Mouse (Mus musculus) adrenal gland, adult 2 months (tissue): ENCODE data around the gene Rpa1. TPM values are rescaled to one million over a fixed set of nuclear protein-coding genes. Genes with fewer than 3 reads are reported as not detected.
A peak's percentile ranks its signal among the peaks of the same experiment; 100 is the strongest.
"Not testable (repeated sequence)": the region's sequence is repeated elsewhere in the genome, so short reads cannot be mapped to it uniquely, and the experiment has no call there.

ENCODE experiments used
- DNase-seq: peaks from one replicate; pipeline ENCODE4 v3.0.0; 2021
- polyA plus RNA-seq: library from polyadenylated mRNA; depleted of rRNA; stranded (reverse); fragments of >200 nt; gene quantifications from 2 replicates; pipeline ENCODE4 v1.2.3, GENCODE M21; 2012
- total RNA-seq, 2 experiments: library from RNA; stranded (reverse); gene quantifications; 2 replicates each; pipeline ENCODE4 v1.2.3; 2021

Gene Rpa1
- total and polyA plus RNA-seq, 3 experiments = 16.4 to 54.9 (median 35.6) TPM

DNA sequence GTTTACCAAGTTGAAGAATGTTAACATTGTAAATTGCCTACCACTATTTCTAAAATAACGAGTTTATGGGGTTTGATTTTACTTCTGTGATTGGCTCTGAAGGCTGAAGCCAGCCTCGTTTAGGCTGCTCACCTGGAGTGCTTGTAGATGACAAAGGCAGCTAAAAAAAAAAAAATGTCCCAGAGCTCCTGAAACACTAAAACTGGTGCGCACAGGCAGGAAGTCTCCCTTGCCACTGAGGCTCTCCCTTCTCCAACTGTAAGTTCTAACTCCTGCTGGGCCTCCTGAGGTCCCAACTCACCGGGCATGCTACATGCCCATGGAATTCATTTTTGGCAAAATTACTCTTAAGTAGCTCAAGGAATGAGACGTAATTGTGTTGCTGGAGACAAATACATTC lies 28.9 kb downstream of the Rpa1 start:
- no peak for DNase-seq

DNA sequence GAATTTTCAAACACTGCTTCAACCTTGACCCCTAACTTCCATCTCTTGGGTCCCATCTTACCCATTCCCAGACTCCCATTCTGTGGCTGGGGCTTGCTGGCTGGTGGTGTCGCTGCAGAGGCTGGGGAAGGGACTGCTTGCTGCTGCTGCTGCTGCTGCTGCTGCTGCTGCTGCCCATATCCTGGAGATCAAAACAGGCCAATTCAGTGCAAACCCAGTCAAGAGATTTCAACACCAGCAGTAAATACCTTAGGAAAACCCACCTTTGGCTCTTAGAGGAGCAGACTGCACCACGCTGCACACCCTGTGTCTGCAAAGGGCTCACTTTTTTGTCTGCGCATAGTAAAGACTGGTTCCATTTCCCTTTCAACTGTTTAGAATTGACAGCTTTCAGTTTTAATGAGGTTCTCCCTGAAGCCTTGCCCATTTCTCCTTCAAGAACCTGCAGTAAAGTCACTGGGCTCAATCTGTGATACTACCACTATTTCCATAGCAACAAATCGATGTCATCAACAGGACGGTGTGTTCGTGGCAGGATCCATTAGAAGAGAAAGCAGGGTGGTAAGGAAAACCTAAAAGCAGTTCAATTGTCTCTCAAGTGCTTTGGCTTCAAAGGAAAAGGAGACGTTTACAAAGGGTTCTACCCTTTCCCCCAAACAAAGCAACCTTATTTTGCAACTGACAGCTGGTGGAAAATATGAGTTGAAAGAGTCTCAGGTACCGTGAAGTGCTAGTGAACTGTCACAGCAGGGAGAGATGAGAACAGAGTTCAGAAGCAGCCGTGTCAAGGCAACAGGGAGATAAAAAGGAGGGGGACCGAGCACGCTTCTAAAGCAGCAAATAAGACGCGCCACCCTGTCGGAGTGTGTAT lies 29.5 kb downstream of the Rpa1 start:
- no peak for DNase-seq

DNA sequence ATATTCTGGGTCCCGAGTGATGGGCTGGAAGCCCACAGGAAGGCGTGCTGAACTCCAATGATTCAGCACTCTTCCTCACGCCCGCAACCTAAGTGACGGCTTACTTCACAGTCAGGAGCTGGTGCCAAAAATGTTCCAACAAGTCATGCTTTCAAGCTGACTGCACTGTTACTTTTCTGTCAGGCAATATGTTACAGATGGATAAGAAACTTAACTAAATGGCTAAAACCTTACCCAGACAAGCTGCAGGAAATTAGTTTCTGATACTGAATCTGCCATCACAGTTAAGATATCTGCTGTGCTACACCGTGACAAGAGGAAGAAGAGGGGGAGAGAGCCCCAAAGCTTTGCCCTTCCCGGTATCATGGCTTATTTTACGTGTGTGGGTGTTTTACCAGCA lies 34.3 kb downstream of the Rpa1 start:
- no peak for DNase-seq

DNA sequence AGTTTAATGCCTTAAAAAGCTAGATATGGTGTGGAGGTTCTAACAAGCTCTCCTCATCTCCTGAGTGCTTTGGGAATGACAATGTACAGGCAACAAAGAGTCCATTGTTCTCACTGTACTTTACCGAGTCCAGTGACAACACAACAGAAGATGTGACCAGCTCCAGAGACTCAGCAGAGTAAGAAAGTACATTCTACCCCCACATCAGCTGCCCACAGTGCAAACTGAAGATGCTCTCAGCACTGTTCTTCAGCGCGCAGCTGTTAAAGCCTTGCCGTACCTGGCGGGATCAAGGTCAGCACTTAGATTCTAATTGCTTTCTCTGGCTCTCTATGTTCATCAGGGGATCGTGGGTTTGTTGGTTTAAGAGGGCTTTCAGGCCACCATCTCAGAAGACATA lies 36.4 kb downstream of the Rpa1 start:
- no peak for DNase-seq

DNA sequence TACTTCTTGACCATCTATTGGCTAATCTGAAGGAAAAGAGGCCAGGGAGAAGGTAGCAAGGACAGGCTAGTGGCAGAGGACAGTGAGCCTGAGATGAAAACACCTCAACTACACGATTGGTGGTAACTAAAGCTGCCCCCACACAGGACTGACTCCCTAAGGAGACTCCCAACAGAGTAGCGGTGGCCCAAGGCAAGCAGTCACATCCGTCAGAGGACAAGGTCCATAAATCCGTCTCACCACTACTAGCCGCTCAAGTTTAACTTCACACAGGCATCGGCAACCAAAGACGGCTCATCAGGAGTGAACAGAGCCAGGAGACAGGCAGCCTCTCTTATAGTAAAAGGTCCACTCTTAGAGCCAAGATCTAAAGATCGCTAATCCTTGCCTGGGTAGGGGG lies 37.3 kb downstream of the Rpa1 start:
- DNase-seq = no peak

DNA sequence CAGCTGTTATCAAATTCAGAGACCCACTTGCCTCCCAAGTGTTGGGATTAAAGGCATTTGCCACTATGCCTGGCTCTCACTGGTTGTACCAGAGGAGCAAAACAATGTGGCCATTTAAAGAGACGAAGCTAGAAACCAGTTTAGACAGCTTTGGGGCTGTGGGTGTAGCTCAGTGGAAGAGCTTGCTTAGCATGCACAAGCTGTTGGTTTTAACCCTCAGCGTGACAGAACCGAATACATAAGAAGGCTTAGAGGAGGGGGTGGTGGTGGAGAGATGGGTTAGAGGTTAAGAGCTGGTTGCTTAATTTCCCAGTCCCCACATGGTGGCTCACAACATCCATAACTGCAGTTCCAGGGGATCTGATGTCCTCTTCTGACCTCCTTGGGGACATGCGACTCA lies 39.5 kb downstream of the Rpa1 start:
- DNase-seq = no peak

DNA sequence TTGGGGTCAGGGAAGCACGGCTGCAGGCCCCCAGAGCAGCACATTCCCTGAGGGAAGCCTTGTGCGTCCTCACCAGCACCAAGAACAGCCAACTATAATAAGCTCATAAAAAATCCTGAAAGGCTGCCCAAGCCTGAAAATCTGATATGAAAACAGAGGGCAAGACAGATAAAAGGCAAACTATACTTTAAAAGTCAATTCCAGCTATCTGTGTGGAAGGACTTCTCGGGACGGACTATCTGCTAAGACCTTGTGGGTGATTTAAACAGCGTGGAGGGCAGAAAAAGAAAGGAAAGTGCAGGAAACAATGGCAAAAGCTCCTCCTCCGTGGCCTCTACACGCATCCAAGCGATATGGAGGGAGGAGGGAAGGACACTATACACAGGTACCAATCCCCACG lies 43.3 kb downstream of the Rpa1 start:
- DNase-seq = no peak

DNA sequence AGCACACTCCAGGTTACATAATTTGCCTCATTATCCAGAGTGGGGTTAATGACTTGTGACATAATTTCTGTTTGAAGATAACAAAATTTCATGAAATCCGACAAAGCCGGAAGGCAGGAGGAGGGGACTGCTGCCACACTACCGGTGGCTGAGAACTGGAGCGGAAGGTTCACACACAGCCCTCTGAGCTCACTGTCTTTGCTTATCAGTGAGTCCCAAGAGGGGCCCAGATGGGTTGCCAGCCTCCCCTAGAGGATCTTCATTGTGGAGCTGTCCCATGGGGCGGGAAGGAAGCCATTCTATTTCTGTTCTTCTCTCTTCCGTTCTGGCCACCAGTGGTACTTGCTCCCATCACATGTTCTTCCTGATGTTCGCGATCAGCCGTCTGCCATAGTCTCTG lies 47.2 kb downstream of the Rpa1 start:
- no peak for DNase-seq

DNA sequence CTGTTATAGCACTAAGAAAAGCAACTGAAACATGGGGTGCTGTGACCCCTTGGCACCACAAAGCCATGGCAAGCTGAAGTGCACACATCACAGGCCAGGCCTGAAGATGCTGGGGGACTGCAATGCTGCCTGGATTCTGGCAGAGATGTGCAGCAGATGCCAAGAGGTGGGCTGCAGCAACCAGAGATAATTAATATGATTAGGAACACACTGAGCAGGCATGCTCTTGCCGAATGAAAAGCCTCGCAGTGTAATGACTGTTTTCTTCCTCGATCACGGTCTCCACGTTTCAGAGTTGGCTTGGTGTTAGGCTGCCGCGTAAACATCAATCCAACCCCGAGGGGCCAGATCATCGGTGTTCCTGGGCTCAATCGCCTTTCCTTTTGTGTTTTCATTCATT lies 48.3 kb downstream of the Rpa1 start:
- DNase-seq = no peak

DNA sequence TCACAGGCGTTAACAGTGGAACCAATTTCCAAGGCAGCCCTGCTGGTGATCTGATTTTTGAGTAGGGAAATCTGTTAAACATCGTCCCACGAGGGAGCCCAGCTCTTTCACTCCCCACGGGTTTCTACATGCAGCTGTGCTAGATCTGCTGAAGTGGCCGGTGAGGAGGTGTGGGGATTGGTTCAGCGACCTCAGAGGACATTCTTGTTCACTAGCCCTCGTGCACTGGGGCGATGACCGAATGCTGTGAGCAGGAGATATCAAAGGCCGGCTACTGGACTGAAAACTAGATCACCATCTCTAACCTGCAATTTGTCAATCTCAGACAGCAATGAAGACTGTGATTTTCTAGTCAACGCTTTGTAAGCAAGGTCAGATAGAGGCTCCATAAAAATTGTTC lies 49.6 kb downstream of the Rpa1 start:
- DNase-seq = no peak

DNA sequence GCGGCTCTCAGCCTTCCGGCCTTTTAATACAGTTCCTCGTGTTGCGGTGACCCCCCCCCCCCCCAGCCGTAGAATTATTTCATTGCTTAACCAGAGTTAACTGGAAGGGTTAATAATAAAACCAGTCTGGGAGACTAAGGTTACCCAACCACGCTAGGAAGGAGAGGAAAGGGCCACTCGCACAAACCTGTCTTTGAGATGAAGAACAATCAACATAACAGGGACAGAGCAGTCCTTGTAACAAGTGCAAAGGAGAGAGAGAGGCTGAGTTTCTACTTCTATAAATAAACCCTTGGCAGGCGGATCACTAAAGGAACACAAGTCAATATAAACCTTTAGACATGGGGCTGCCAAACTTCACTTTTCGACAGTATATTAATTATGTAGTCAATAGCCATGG lies 50.5 kb downstream of the Rpa1 start:
- DNase-seq = no peak

DNA sequence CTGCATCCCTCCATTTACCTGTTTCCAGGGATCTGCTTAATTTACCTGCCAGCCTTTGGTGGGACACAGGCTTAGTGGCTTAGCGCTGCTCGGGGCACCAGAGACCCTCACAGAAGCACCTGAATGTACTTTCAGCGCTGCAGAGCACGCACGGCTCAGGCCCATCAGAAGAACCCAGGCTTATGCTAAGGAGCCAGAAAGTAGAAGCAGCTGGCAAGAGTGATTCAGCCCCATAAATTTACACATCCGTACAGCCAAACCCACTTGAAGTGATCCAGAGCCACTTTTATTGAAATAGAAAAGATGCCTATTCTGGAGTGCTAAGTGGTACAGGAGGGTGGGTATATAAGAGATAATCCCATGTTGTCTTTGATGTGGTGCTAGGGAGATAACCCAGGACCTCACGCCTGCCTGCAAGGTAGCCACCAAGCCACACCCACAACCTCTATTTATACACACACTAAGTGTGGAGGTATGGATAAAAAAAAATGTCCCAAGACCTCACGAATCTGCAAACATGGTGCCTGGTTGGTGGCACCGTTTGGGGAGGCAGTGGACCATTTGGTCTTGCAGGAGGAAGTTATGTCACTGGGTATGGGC lies 51.6 kb downstream of the Rpa1 start:
- no peak for DNase-seq

DNA sequence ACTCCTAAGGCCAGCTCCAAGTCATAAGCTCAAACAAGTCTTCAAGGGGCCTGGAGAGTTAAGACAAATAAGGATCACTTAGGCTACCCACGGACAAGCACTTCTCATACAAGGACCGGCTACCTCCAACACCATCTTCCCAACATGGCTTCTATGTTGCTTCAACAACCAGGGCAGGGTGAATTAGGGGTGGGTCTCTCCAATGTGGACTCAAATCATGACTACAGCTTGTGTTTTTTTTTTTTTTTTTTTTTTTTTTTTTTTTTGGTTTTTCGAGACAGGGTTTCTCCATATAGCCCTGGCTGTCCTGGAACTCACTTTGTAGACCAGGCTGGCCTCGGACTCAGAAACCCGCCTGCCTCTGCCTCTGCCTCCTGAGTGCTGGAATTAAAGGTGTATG lies 52.6 kb downstream of the Rpa1 start:
- DNase-seq = not testable (repeated sequence)

DNA sequence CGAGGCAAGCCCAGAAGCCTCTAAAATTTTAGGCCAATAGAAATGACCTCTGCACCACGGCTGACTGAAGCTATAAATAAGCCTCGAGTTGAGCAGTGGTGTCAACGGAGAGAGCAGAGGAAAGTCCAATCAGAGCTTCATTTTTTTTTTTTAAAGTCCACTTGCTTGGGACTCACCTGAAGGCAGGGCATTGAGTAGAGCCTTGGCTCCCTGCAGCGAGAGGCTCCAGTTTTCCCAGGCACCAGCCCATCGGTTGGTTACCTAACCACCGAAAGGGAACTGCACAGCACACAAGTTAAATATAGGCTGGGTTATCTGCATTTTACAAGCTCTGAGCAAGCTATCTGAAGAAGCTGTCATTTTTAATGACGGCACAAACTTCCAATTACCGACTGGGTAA lies 53.3 kb downstream of the Rpa1 start:
- no peak for DNase-seq

DNA sequence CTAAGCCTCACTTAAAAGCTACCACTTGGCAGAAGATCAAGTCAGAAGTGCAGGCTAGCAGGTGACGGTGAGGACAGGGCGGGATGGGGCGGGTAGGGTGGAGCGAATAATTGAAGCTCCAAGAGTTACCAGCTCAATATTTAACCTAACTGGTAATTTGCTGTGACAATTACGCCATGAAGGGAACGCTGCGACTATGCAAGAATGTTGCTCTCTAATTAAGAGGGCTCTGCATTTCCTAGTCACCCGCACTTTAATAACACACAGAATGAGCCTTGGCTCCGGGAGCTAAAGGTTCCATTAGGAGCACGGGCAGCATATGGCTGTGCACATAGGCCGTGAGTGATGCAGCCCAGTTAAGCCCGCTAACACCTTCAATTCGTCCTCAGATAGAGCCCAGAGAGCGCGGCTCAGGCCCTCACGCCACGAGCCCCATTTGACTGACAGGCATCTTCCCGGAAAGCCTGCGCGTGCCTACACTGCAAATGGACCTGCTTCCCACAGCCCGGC lies 54.2 kb downstream of the Rpa1 start:
- DNase-seq = no peak

DNA sequence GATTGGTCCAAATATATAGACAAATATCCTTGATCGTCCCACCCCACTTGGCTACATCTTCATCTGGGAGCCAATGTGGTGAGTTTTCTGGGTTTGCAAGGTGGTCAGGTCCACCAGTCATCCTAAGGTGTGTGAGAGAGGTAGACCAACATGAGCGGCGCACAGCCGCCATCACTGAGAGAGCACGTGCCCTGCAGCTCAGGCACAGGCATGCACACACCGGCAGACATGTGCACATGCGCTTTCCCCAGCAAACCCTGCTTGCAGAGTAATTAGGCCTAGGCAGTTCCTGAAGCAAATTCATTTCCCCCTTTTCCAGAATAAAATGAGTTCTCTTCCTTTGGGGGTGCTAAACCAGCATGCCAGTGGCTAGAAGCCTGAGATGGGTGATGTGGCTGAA lies 55.8 kb downstream of the Rpa1 start:
- DNase-seq = no peak

DNA sequence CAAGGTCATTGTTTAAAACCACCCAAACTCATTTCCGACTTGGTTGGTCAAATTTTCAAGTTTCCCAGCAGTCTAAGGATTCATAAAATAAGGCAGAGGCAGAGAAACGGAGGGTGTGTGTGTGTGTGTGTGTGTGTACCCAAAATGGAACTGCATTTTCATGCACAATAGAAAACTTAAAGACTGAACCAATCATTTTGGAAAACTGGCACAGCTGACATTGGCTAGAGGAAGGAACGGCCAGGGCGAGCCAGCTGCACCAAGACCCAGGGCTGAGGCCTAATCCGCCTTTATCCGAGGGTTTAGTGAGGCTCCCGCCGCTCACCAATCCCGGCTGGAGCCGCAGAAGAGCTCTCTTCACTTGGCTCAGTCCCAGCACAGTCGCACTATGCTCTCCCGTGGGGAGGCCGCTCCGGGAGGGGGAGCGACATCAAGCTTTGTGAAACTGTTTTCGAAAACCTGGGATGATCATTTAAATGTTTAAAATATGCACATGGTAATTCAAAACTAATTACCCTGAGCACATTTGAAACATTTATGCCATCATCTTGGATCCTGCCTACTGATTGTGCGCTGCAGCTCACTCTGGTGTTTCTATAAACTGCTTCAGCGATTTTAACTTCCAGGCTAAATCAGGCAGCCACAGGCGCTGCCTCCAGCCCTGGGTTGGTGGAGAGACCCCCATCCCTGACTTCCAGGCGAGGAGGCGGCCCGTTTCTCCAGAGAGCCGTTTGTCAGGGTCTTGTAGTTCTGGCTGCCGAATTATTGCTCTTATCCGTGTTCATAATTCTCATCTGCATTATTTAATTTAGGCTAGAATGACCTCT lies 56.5 kb downstream of the Rpa1 start:
- no peak for DNase-seq

DNA sequence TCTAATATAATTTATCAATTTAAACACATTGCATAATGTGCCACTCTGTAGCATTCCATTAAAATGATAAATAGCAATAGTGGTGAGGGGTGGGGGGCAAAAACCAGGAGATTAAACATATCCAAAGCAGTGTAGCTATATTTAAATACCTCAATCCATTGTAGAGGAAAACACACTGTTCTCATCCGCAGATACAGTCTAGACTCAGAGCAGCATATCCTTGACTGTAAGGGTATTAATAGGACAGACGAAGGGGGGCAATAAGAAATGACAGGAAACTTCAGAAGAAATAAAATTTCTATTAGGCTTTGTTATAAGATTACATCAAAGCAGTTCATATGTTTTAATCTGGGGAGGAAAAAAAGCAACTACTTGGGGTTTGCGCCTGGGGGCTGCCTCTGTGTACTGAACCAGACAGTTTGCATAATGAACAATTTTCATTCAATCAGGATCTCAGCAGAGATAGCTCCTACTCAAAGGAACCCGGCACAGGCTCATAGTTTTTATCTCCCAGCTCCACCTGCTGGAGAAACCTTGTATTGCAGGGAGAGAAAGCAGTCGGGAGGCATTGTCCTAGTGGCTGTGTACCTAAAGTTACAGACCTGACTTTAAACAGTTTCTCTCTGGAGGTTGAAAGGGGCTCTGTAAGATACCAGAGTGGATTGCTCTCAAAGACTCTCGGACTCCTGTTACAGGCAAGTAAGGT lies 57.4 kb downstream of the Rpa1 start:
- peak; percentile 90 for DNase-seq

DNA sequence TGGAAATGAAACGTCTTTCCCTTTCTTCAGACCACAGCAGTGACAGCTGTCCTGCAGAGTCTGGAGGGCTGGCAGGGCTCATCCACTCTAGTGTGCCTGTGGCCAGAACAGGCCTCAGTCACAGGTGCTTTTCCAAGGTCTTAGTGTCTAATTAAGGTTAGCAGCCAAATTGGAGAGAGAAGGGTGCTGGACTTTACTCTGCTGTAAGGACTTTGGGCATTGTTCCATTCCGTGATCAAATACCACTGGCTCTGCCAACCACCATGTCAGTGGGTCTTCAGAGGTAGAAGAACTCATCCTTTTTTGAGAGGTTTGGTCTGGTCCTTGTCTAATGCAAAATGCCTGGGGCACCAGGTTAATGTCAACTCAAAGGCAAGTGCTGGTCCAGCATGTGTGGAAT lies 59.0 kb downstream of the Rpa1 start:
- DNase-seq = no peak

DNA sequence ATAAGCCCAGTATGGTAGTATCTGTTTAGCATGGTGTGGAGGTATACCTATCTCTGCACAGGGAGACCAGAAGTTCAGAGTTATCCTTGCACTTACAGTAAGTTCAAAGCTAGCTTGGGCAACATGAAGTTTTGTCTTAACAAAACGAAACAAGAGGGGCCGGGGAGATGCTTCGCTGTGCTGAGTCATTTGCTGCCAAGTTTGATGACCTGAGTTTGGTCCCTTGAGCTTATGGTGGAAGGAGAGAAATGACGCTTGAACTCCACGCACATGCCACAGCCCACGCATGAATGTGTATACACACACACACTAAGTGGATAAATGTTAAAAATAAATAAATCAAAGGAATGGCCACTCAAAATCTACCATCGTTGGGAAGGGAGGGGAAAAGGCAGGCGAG lies 59.6 kb downstream of the Rpa1 start:
- DNase-seq = no peak

DNA sequence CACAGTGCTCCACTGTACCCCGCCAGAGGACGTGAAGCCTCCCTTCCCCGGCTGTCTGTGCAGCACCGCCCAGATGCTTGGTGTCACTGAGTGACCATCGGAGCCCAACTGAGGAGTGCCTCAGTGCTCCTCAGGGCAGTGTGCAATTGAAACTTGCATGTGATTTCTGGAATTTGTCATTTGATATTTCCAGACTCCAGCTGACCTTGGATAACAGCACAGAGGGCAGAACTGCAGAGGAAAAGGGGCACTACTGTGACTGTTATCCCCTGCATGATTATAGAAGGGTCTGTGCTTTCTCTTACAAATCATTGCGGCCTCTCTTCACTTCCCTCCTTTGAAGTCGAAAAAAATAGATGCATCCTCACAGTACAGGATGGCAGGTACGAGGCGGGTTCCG lies 60.2 kb downstream of the Rpa1 start:
- peak; percentile 45 for DNase-seq

DNA sequence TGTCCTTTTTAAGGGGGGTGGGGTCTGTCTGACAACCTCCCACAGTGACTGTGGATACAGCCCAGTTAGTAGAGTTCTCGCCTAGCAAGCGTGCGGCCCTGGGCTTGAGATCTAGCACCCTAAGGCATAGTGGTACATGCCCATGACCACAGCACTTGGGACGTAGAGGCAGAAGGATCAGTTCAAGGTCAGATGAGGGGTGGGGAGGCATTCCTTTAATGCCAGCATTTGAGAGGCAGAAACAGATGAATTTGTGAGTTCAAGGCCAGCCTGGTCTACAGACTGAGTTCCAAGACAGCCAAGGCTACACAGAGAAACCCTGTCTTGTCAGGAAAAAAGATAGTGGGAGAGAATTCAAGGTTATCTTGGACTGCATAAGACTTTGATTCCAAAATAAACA lies 61.3 kb downstream of the Rpa1 start:
- peak; percentile 63 for DNase-seq
